Mouse (Mus musculus): ENCODE measurements around the gene Atp5k.
A peak's percentile ranks its signal among the peaks of the same experiment; 100 is the strongest.

- TF ChIP-seq CTCF (IDR thresholded peaks at IDR 0.05; ENCODE audit: borderline replicate concordance, extremely low read depth, insufficient read depth, insufficient read length) (peak; percentile 92), POLR2A (IDR thresholded peaks at IDR 0.05; ENCODE audit: borderline replicate concordance, extremely low read depth, insufficient read depth, insufficient read length, poor library complexity, severe bottlenecking) (peak; percentile 46; the same call in 1 of the 2 replicates)
Measured at GRCm38 (mm10) chr5:108433804-108434587, at the start of gene Atp5k.

All from brain, embryonic 14.5 days (tissue).